Mouse (Mus musculus): Measurements from ENCODE around the gene Vipr1. TPM values are rescaled to one million over a fixed set of nuclear protein-coding genes. Genes with fewer than 3 reads are reported as not detected.

The Vipr1 gene
- total RNA-seq, 1 experiment: 0.31 TPM

GRCm38 (mm10) chr9:121623235-121623634, 19.3 kb upstream of the Vipr1 start:
- Histone ChIP-seq H3K9me3 (ENCODE audit: control insufficient read depth, insufficient read depth, low read depth, low read length) (no peaks in the 10 kb centered on the region), H3K4me3 (ENCODE audit: insufficient read depth in 1 of 2, low read depth in 1 of 2, low read length in 2 of 2, poor library complexity in 1 of 2, severe bottlenecking in 1 of 2) (no peak overlapping the region), H3K9ac (ENCODE audit: insufficient read depth, low read depth, low read length, poor library complexity, severe bottlenecking) (no peak overlapping the region), H3K36me3 (ENCODE audit: control insufficient read depth, insufficient read depth, low read length, poor library complexity, severe bottlenecking) (no peaks in the 10 kb centered on the region), H3K4me1 (ENCODE audit: control insufficient read depth in 2 of 2, insufficient read depth in 2 of 2, low read length in 2 of 2, poor library complexity in 1 of 2) (no peaks in the 10 kb centered on the region), H3K27ac (ENCODE audit: insufficient read depth, low read depth, low read length, poor library complexity, severe bottlenecking) (no peak overlapping the region)
- TF ChIP-seq CHD2 (IDR thresholded peaks at IDR 0.05; ENCODE audit: low read depth, low read length): no peak
- no peak for TF ChIP-seq HCFC1 (IDR thresholded peaks at IDR 0.05; ENCODE audit: borderline replicate concordance, insufficient read depth, low read length)
- TF ChIP-seq ZC3H11A (IDR thresholded peaks at IDR 0.05; ENCODE audit: borderline replicate concordance, low read depth, low read length): no peak
- no peak for TF ChIP-seq ZNF384 (IDR thresholded peaks at IDR 0.05; ENCODE audit: low read depth, low read length)
- TF ChIP-seq MAFK (IDR thresholded peaks at IDR 0.05; ENCODE audit: insufficient read depth, low read depth, low read length): no peak
- no peak for DNase-seq (ENCODE audit: low read depth, low spot score)
- in situ Hi-C loops (cut with MboI; ENCODE audit: low sequenced_read_pairs in 2 of 2, unreplicated experiment in 2 of 2): no loop called here

- Histone ChIP-seq H3K27ac (ENCODE audit: insufficient read depth, low read depth, low read length, poor library complexity, severe bottlenecking) (no peak overlapping the region), H3K4me1 (ENCODE audit: control insufficient read depth in 2 of 2, insufficient read depth in 2 of 2, low read length in 2 of 2, poor library complexity in 1 of 2) (no peaks in the 10 kb centered on the region), H3K36me3 (ENCODE audit: control insufficient read depth, insufficient read depth, low read length, poor library complexity, severe bottlenecking) (no peaks in the 10 kb centered on the region), H3K4me3 (ENCODE audit: insufficient read depth in 1 of 2, low read depth in 1 of 2, low read length in 2 of 2, poor library complexity in 1 of 2, severe bottlenecking in 1 of 2) (no peak overlapping the region), H3K9ac (ENCODE audit: insufficient read depth, low read depth, low read length, poor library complexity, severe bottlenecking) (no peak overlapping the region), H3K9me3 (ENCODE audit: control insufficient read depth, insufficient read depth, low read depth, low read length) (no peaks in the 10 kb centered on the region)
- no peak for DNase-seq (ENCODE audit: low read depth, low spot score)
- no peak for TF ChIP-seq ZC3H11A (IDR thresholded peaks at IDR 0.05; ENCODE audit: borderline replicate concordance, low read depth, low read length)
- TF ChIP-seq MAFK (IDR thresholded peaks at IDR 0.05; ENCODE audit: insufficient read depth, low read depth, low read length): no peak
- no peak for TF ChIP-seq ZNF384 (IDR thresholded peaks at IDR 0.05; ENCODE audit: low read depth, low read length)
- TF ChIP-seq HCFC1 (IDR thresholded peaks at IDR 0.05; ENCODE audit: borderline replicate concordance, insufficient read depth, low read length): no peak
- no peak for TF ChIP-seq CHD2 (IDR thresholded peaks at IDR 0.05; ENCODE audit: low read depth, low read length)
- in situ Hi-C loops (cut with MboI; ENCODE audit: low sequenced_read_pairs in 2 of 2, unreplicated experiment in 2 of 2): no loop called here
These were observed 17.6 kb upstream of the Vipr1 start for GRCm38 (mm10) chr9:121624920-121625319.

- H3K27ac ChIP-seq (ENCODE audit: insufficient read depth, low read depth, low read length, poor library complexity, severe bottlenecking): no peak overlapping the region
- DNase-seq (ENCODE audit: low read depth, low spot score): no peak
- in situ Hi-C loops (cut with MboI; ENCODE audit: low sequenced_read_pairs in 2 of 2, unreplicated experiment in 2 of 2): no loop called here
- TF ChIP-seq ZC3H11A (IDR thresholded peaks at IDR 0.05; ENCODE audit: borderline replicate concordance, low read depth, low read length) (no peak), CHD2 (IDR thresholded peaks at IDR 0.05; ENCODE audit: low read depth, low read length) (no peak), HCFC1 (IDR thresholded peaks at IDR 0.05; ENCODE audit: borderline replicate concordance, insufficient read depth, low read length) (no peak), ZNF384 (IDR thresholded peaks at IDR 0.05; ENCODE audit: low read depth, low read length) (no peak)
- H3K9ac ChIP-seq (ENCODE audit: insufficient read depth, low read depth, low read length, poor library complexity, severe bottlenecking): no peak overlapping the region
- no peaks in the 10 kb centered on the region for H3K4me1 ChIP-seq (ENCODE audit: control insufficient read depth in 2 of 2, insufficient read depth in 2 of 2, low read length in 2 of 2, poor library complexity in 1 of 2)
- no peaks in the 10 kb centered on the region for H3K36me3 ChIP-seq (ENCODE audit: control insufficient read depth, insufficient read depth, low read length, poor library complexity, severe bottlenecking)
- H3K9me3 ChIP-seq (ENCODE audit: control insufficient read depth, insufficient read depth, low read depth, low read length): no peaks in the 10 kb centered on the region
- no peak overlapping the region for H3K4me3 ChIP-seq (ENCODE audit: insufficient read depth in 1 of 2, low read depth in 1 of 2, low read length in 2 of 2, poor library complexity in 1 of 2, severe bottlenecking in 1 of 2)
These were observed 11.9 kb upstream of the Vipr1 start for GRCm38 (mm10) chr9:121630627-121631026.

GRCm38 (mm10) chr9:121631946-121632345, 10.6 kb upstream of the Vipr1 start:
- Histone ChIP-seq H3K36me3 (ENCODE audit: control insufficient read depth, insufficient read depth, low read length, poor library complexity, severe bottlenecking) (no peaks in the 10 kb centered on the region), H3K9me3 (ENCODE audit: control insufficient read depth, insufficient read depth, low read depth, low read length) (no peaks in the 10 kb centered on the region), H3K4me1 (ENCODE audit: control insufficient read depth in 2 of 2, insufficient read depth in 2 of 2, low read length in 2 of 2, poor library complexity in 1 of 2) (no peaks in the 10 kb centered on the region), H3K4me3 (ENCODE audit: insufficient read depth in 1 of 2, low read depth in 1 of 2, low read length in 2 of 2, poor library complexity in 1 of 2, severe bottlenecking in 1 of 2) (no peak overlapping the region), H3K9ac (ENCODE audit: insufficient read depth, low read depth, low read length, poor library complexity, severe bottlenecking) (no peak overlapping the region), H3K27ac (ENCODE audit: insufficient read depth, low read depth, low read length, poor library complexity, severe bottlenecking) (no peak overlapping the region)
- in situ Hi-C loops (cut with MboI; ENCODE audit: low sequenced_read_pairs in 2 of 2, unreplicated experiment in 2 of 2): no loop called here
- no peak for DNase-seq (ENCODE audit: low read depth, low spot score)
- no peak for TF ChIP-seq HCFC1 (IDR thresholded peaks at IDR 0.05; ENCODE audit: borderline replicate concordance, insufficient read depth, low read length)
- no peak for TF ChIP-seq MAFK (IDR thresholded peaks at IDR 0.05; ENCODE audit: insufficient read depth, low read depth, low read length)
- TF ChIP-seq ZNF384 (IDR thresholded peaks at IDR 0.05; ENCODE audit: low read depth, low read length): no peak
- TF ChIP-seq CHD2 (IDR thresholded peaks at IDR 0.05; ENCODE audit: low read depth, low read length): no peak
- TF ChIP-seq ZC3H11A (IDR thresholded peaks at IDR 0.05; ENCODE audit: borderline replicate concordance, low read depth, low read length): no peak

GRCm38 (mm10) chr9:121632891-121633290, 9.6 kb upstream of the Vipr1 start:
- in situ Hi-C loops (cut with MboI; ENCODE audit: low sequenced_read_pairs in 2 of 2, unreplicated experiment in 2 of 2): no loop called here
- no peak for TF ChIP-seq CHD2 (IDR thresholded peaks at IDR 0.05; ENCODE audit: low read depth, low read length)
- Histone ChIP-seq H3K36me3 (ENCODE audit: control insufficient read depth, insufficient read depth, low read length, poor library complexity, severe bottlenecking) (no peaks in the 10 kb centered on the region), H3K9me3 (ENCODE audit: control insufficient read depth, insufficient read depth, low read depth, low read length) (no peaks in the 10 kb centered on the region), H3K9ac (ENCODE audit: insufficient read depth, low read depth, low read length, poor library complexity, severe bottlenecking) (no peak overlapping the region), H3K4me1 (ENCODE audit: control insufficient read depth in 2 of 2, insufficient read depth in 2 of 2, low read length in 2 of 2, poor library complexity in 1 of 2) (no peaks in the 10 kb centered on the region), H3K4me3 (ENCODE audit: insufficient read depth in 1 of 2, low read depth in 1 of 2, low read length in 2 of 2, poor library complexity in 1 of 2, severe bottlenecking in 1 of 2) (no peak overlapping the region), H3K27ac (ENCODE audit: insufficient read depth, low read depth, low read length, poor library complexity, severe bottlenecking) (no peak overlapping the region)
- DNase-seq (ENCODE audit: low read depth, low spot score): no peak
